Mouse (Mus musculus) cerebellum, adult 11-12 months (tissue): ENCODE data around the gene Gm5431.
"Not testable (repeated sequence)": the region's sequence is repeated elsewhere in the genome, so short reads cannot be mapped to it uniquely, and the experiment has no call there.

Source experiments
- DNase-seq: peaks from one replicate; pipeline ENCODE4 v3.0.0; 2022

Gm5431 gene

DNA sequence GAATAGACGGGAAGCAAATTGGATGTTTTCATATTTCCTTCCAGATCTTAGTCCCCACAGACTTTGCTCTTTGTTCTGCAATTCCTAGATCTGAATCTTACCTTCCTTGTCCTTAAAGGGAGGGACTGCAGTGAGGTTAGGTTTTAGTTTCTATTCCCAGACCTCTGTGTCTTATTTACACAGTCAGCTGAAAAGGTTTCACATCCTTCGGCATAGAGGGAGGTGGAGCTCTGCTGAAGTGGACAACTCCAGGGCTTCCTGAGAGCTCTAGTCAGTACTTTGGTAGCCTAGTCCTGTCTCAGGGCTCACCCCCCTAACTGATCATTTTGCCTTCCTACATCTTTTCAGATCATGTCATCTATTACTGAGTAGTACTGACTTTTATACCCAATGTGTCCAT is at the start of gene Gm5431:
Gm5431 (minus strand) TSS at position 194 of the 400 bp plus-strand sequence.
- DNase-seq: no peak

DNA sequence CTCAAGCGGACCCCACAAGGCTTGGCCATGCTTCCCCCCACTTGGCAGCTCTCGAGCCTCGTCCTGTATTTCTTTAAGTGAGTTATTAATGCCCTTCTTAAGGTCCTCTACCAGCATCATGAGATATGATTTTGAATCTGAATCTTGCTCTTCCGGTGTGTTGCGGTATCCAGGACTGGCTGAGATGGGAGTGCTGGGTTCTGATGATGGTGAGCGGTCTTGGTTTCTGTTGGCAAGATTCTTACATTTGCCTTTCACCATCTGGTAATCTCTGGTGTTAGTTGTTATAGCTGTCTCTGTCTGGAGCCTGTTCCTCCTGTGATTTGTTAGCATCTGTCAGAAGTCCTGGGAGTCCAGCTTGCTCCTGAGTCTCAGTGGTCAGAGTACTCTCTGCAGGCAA is 44.1 kb upstream of the Gm5431 start, which contains the start of gene Psme2b:
Psme2b (minus strand) TSS at position 101 of the 400 bp plus-strand sequence.
- DNase-seq: not testable (repeated sequence)

DNA sequence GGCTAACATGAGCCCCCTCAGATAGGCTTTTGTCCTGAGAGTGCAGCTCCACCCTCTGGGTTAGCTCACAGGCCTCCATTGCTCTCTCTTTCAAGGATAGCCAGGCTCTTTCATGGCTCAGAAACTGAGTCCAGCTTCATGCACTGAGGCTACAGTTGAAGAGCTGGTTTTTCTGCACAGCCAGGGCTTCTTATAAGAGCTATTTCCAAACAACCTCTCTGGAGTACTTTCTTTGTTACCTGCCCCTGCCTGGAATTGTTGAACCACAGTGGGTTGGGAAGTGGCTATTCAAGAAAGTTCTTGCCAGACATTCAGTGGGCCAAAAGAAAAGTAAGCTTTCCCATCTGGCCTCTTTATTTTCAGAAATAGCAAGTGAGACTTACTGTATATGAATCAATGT is 37.3 kb upstream of the Gm5431 start:
- not testable (repeated sequence) for DNase-seq

DNA sequence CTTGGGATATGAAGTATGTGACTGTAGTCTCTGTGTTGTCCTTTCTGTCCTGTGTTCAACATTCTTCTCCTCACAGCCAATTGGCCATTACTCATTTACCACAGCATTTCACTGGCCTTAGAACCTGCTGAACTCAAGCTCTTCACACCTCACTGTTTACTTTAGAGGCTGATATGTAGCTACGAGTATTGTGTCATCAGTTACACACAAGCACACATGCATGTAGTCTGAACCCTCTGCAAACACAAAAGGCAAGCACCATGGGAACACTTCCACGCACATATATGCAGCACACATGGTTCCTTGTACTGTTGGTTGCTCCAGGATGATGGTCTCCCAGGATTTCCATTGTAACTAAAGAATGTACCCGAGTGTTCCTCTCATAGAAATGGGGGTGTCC is 33.3 kb upstream of the Gm5431 start:
- DNase-seq: not testable (repeated sequence)

DNA sequence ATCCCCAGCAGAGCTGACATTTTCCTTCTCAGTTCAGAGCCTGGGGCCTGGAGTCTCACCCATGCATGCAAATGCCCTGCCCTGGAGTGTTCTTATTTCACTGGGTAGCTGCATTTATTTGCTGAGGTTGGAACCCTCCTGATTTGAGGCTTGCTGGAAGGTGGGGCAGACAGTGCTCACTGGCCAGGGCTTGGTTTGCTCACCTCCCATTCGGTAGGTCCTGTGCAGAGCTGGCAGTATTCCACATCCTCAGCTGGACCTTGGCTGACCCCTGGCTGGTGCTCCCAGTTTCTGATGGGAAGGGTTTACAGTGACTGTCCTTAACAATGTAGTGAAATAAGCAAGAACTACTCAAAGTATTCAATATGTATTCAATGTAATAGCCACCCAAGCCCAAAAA is 31.9 kb upstream of the Gm5431 start:
- not testable (repeated sequence) for DNase-seq

DNA sequence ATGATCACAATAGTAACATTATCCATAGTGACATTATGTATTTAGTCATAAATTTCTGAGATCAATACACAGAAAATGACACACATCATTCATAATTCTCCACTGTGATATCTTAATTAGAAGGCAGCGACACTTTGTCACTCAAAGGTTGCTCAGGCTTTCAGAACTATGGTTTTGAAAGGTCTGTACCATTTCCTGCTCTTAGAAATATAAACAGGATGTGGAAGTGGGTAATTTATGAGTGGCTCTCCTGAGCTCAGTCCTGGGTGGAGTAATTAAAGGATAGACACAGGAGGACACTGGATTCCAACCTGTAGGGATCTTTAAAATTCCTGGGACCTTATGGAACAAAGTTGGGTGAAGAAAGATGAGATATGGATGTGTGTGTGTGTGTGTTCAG is 31.4 kb upstream of the Gm5431 start:
- not testable (repeated sequence) for DNase-seq

DNA sequence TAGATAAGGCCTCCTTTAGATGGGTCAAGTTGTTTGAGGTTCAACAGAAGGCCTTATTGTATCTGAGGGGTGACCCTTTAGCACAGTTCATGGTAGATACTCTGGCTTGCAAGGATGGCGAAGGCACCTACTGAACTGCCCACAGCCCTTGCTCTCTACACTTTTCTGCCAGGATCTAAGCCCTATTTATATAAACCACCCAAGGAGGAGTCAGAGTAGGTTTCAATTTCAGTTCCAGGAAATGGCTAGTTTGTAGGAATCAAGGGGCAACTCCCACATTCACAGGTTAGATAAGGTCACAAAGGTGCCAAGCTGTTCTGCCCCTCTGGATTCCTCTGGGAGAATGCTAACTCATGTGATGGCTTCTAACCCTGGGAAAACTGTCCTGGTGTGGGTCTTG is 26.1 kb upstream of the Gm5431 start:
- DNase-seq: not testable (repeated sequence)

DNA sequence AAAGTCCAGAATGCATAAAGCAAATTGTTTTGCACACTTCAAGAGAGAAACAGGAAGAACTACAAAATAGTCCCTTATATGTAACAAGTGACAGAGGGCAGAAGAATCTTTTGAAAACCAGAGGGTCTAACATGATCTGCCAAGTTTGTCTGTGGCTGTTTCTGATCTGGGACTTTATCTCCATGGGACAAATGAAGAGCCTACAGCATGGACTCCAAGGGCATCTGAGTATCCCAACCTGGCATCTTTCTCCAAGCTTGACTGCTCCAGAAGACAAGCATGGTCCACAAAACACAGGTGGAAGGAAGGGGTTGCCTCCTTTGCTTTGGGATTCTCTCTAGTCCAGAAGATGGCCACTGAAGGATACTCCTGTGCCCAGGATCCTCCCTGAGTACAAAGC is 24.4 kb upstream of the Gm5431 start:
- DNase-seq: not testable (repeated sequence)

DNA sequence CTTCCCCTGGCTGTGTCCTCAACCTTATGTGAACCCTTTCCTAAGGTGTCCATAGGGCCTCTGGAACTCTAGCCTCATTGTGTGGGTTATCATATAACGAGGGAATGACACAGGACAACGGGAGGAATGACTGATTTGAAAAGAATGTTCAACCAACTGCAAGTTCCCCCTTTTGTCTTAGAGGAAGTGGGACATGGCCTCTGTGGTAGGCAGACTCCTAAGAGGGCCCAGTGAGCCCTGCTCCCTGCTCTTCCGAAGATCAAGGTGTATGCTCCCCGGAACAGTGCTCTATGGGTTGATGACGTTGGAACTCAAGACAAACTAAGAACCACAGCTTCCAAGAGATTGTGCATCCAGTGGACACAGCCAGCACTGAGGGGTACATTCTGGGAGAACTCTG is 21.8 kb upstream of the Gm5431 start:
- DNase-seq: not testable (repeated sequence)

DNA sequence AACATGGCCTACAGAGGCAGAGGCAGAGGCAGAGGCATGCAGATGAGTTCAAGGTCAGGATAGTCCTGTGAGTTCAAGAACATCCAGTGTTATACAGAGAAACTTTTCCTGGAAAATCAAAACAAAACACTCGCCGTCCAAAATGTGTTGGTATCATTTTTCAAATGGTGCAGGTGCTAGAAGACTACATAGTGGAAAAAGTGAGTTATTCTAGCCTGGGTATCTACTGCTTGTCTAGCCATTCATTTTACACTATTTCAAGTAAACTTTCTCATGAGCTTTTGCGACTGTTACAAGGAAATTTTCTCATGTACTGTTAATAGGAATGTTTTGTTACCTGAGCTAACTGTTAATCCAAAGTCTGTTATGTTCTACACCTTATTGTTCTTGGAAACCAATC is 16.4 kb upstream of the Gm5431 start:
- DNase-seq: no peak

DNA sequence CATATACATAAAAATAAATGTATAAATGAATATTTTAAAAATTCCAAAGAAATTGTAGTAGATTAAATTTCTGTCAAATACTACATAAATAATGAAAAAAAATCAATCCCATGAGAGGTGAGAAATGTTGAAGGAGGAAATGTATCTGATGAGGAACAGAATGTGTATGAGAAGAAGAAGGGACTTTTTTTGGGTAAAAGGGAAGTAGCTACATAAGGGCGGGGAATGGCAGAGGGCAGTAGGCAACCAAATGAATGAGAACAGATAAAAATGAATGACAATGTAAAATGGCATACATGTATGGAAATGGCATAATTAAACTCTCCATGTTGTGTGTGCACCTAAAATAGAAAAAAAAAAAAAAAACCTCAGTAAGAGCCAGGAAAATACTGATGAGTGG is 11.6 kb upstream of the Gm5431 start:
- DNase-seq: no peak

DNA sequence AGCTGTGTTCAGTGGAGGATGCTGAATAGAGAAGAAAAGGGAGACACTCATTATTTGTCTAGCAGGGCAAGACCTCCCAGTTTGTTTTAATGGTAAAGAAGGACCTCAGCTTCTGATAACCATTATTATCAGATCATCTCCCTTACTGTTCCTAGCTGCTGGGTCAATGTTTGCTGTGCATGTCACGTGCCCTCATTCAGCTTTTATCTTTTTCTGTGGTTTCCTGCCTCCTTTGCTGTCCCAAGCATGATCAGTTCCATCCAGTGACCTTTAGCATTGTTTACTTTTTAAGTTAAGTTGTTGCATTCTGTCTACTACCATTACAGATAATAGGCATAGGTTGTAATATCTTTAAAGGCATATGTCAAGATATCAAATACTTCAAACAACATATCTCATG is 6.4 kb upstream of the Gm5431 start:
- DNase-seq: no peak

DNA sequence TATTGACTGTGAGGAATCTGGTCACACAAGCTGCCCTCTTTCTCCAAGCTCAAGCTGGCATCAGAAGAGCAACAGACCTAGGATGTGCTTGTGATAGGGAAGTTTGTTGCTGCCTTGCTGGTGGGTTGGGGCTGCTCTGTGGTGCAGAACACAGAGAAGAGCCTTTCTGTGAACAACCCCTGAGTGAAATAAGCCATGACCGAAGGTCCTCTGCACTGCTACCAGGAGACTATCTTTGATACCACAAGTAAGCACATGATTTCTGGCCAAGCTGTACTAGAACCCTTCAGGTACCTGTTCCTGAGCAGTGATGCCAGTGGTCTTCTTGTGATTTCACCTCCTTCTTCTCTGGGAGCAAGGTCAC is 465 bp downstream of the Gm5431 start:
- not testable (repeated sequence) for DNase-seq

DNA sequence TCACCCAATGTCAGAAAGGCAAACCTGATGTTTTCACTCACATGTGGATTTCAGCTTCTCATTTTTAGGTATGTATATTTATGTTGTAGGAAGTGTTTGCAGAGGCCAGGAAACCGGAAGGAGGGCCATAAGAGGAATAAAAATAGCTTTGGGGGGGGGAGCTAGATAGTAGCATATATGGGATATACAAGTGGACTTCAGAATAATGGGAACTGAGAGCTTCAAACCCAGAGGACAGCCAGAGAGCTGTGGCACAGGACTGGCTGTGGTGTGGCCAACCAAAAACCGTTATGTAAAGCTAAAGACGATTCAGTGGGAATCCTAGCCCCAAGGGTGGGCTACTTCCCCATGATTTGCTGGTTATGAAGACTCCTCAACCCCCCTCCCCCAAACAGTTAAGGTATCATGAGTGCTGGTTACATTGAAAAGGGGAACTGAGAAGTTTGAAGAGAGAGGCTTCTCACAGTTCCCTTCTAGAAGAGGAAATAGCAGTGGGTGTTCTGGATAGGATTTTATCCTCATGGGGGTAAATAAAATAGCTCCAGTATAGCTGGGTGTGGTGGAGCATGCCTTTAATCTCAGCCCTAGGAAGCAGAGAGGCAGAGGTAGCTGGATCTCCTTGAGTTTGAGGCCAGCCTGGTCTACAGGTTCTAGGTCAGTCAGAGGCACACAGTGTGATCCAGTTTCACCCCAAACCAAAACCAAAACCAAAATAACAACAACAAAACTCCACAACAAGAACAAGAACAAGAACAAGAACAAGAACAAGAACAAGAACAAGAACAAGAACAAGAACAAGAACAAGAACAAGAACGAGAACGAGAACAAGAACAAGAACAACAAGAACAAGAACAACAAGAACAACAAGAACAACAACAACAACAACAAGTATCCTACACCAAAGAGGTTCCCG is 1.1 kb downstream of the Gm5431 start:
- DNase-seq: not testable (repeated sequence)

DNA sequence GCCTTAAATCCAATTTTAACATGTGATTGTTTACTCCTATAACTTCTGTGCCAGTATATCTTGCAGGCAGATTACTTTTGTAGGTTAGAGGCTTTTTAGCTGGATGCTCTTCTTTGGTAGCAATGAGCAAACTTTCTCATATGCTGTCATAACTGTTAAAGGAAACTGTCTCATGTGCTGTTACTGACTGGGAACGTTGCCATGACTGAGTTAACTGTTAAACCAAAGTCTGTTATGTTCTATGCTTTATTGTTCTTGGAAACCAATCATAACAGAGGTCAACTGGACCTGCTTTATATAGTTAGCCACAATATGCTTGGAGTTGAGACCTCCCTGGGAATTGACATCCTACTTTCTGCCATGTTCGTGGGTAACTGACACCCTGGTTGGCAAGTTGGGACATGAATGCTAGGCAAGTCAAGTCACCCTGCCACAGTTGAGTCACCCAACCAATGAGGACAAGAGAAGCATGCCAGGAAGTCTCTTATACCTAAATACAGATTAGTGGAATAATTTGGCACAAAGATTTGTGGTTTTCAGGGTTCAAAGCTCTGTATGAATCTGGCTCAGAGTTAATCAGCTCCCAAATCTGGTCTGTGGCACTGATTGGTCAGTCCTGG is 3.1 kb downstream of the Gm5431 start:
- no peak for DNase-seq

DNA sequence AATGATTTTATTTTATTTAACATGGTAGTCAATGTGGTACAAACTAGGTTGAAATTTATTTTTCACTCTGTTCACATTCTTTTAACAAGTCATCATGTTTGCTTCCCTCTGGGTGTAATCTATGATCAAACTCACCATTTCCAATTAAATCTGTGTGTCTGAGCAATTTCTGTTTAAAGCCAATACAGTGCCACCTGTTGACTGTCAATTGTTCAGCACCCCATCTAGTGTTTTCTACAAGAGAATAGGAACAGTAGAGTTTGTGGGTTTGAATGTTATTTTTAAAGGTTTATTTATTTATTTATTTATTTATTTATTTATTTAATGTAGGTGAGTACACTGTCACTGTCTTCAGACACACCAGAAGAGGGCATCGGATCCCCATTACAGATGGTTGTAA is 25.3 kb downstream of the Gm5431 start:
- DNase-seq: no peak

DNA sequence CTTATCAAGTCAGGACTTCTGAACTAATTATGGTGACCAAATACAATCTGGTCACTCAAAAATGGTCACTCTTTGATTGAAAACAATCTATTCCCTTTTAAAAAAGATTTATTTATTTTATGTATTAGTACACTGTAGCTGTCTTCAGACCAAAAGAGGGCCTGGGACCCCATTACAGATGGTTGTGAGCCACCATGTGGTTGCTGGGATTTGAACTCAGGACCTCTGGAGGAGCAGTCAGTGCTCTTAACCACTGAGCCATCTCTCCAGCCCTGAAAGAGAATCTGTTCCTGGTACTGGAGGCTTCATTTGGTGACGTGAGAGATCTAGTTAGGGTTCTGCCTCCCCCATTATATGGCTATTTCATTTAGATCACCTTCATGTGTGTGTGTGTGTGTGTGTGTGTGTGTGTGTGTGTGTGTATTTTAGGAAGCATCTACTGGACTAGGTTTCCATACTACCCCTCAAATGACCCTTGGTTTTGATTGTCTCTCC is 26.6 kb downstream of the Gm5431 start:
- not testable (repeated sequence) for DNase-seq

DNA sequence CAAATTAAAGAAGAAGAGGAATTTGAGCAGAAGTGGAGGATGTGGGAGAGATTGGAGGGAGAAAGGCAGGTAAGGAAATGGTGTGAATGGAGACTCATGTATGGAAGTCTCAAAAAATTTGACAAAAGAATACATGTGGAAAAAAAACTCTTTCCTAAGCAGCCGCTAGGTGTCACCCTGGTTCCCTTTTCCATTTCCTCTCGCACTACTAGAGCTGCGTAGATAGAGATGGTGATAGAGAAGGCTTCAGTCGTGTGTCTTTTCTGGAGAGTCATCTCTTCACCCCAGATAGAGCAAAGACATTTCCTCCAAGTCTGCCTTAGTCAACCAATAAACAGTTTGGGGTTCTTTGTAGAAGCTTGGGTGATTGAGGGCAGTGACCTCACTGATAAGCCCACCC is 27.5 kb downstream of the Gm5431 start:
- no peak for DNase-seq

DNA sequence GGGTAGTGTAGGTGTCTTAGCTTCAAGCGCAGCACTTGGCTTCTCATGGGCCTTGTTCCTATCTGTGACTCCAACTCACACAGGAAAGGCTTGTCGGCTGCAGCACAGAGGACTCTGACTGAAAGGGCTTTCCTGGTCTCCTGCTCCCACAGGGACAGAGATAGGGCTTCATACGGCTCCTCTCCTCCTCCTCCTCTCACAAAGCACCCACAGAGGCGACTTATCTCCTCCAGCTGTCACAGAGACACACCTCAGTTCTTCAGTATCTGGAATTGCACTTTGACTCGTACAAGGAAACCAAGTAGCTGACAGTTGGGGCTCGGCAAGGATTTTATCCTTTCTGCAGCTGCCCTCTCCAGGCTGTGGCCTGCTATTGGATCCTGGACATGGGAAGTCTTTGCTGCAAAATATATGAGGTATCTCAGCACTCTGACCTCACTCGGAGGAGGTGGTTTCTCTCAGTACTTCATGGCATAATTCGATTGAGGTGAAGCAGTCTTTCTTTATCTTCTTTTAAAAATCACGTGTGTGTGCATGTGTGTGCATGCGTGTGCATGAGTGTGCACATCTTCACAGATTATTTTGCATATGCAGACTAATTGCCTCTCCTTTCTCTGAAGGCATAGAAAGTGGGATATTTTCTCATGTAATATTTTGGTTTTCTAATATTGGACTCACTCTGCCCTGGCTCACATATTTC is 28.3 kb downstream of the Gm5431 start:
- no peak for DNase-seq

DNA sequence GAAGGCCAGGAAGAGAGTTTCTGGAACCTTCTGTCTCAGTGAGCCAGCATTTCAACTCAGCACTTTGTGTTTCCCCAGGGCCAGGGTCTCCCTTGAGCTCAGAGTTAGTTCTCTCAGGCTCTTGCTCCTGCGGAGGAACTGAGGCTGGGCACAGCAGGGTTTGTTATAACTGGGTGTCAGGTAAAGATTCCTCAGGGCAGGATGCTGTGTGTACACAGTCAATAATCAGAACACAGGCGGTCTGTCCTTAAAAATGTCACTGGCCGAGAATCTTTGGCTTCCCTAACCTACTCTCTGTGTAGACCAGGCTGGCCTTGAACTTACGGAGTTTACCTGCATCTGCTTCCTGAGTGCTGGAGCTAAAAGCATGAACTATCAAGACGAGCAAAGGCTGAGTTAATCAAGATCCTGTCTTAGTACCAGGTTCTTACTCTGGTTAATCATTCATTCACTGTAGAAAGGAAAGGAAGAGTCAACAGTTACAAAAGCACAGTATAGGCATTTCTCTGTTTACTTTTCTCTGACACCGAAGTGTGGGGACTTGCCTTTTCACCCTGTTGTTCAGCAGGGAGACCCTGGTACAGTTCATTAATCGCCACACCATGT is 29.2 kb downstream of the Gm5431 start:
- DNase-seq: no peak

DNA sequence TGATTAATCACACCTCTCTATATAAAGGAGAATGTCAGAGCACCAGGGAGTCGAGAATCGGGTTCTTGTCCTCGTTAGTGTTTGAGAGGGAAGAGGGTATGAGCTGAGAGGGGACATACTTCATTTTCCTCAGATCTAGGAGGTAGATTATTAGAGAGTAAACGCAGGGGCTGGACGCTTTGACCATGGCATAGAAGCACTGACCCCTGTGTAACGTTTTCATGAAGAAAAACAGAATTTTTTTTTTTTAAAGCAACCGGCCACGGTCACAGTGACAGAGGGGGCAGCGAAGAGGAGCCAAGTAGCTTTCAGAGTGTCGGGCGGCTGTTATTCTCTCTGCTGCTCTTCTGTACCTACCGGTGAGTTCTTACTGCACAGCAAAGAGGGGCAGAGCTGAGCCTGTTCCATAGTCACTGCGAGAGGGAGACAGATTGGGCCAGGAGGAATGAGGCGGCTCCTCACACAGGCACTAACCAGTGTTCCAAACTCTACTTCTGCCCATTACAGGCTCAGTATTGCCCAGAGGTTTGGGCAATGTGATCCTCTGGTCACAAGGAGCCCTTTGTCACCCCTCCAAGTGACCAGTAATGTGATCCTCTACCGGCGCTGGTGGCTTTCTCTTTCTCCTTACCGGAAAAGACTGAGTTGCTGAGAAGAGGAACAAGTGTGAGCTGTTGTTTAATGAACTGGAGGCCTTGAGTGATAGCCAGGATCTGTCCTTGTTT is 30.0 kb downstream of the Gm5431 start:
- DNase-seq: no peak

DNA sequence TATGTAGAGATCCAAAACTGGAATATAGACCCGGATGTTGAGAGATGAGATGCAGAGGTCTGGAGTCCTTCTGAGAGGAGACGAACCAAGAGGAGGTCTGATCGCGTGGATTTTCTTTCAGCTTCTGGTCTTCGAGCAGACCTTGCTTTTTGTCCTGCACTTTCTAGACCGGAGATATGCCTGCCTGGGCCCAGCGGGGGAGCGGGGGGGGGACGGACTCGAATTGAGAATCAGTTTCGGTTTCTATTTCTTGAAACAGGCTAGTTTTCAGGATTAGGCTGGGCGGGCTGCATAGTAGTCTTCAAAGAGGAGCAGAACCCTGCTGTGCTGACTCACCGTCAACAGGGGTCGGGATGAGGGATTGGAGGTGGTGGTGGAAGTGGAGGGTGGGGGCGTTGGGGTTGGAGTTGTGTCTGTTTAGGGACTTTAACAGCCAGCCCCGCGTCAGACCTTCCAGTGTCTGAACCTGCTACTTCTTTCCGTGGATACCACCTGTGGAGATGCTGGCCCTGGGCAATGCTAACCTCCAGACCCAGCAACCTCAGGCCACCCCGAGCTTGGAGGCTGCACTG is 30.7 kb downstream of the Gm5431 start, which contains the start of gene Irgm1:
Irgm1 (minus strand) TSS at position 483 of the 572 bp plus-strand sequence.
- DNase-seq: peak; percentile 34
